Mouse (Mus musculus) intestine, embryonic 16.5 days (tissue): ENCODE measurements around the gene Gatad1. TPM values are rescaled to one million over a fixed set of nuclear protein-coding genes. Genes with fewer than 3 reads are reported as not detected.

Source experiments
- ATAC-seq: fragments of 200-750 bp; cut with Nextera tagmentation; 2 replicates; pipeline ENCODE4 v1.8.0; 2017; ENCODE audit warnings: moderate TSS enrichment, moderate library complexity
- H3K27ac ChIP-seq: fragments of 300-500 bp; sonication (generic); 2 replicates; pipeline ENCODE4 v1.5.1; 2014; ENCODE audit warnings: mild to moderate bottlenecking, low read length
- H3K27me3 ChIP-seq: fragments of 300-500 bp; sonication (generic); replicated peaks from 2 replicates; pipeline ENCODE4 v1.6.1; 2014; ENCODE audit warnings: low read length, control low read depth, mixed read lengths; ENCODE audit not compliant: control insufficient read depth, insufficient read depth
- H3K36me3 ChIP-seq: fragments of 300-500 bp; sonication (generic); 2 replicates; pipeline ENCODE4 v1.6.1; 2014; ENCODE audit warnings: low read length, control low read depth; ENCODE audit not compliant: control insufficient read depth, insufficient read depth
- H3K4me1 ChIP-seq: fragments of 300-500 bp; sonication (generic); 2 replicates; pipeline ENCODE4 v1.6.1; 2014; ENCODE audit warnings: low read length, control low read depth, mixed read lengths; ENCODE audit not compliant: control insufficient read depth, insufficient read depth
- H3K4me2 ChIP-seq: fragments of 300-500 bp; sonication (generic); 2 replicates; pipeline ENCODE4 v1.6.1; 2014; ENCODE audit warnings: low read depth, low read length, control low read depth
- H3K4me3 ChIP-seq: fragments of 300-500 bp; sonication (generic); 2 replicates; pipeline ENCODE4 v1.5.1; 2014; ENCODE audit warnings: mild to moderate bottlenecking, low read length
- H3K9ac ChIP-seq: fragments of 300-500 bp; sonication (generic); 2 replicates; pipeline ENCODE4 v1.6.1; 2014; ENCODE audit warnings: low read depth, low read length
- H3K9me3 ChIP-seq: fragments of 300-500 bp; sonication (generic); 2 replicates; pipeline ENCODE4 v1.6.1; 2016; ENCODE audit warnings: low read length, control low read depth; ENCODE audit not compliant: control insufficient read depth
- WGBS: fragments of 180-500 bp; shearing (Covaris S2); extraction: QIAGEN DNeasy Blood & Tissue Kit; methylation state at CpG from one replicate; pipeline ENCODE4 v1.1.7; 2014; 5-methylcytosine and 5-hydroxymethylcytosine counted together
- polyA plus RNA-seq: library from polyadenylated mRNA; unstranded; fragments of >200 nt; fragmentation: Nextera tagmentation; extraction: Ambion mirVana; gene quantifications from 2 replicates; pipeline ENCODE4 v1.2.1, GENCODE M21; 2015

Gatad1 gene
- polyA plus RNA-seq: 50.9 and 52.4 TPM in 2 replicates

DNA sequence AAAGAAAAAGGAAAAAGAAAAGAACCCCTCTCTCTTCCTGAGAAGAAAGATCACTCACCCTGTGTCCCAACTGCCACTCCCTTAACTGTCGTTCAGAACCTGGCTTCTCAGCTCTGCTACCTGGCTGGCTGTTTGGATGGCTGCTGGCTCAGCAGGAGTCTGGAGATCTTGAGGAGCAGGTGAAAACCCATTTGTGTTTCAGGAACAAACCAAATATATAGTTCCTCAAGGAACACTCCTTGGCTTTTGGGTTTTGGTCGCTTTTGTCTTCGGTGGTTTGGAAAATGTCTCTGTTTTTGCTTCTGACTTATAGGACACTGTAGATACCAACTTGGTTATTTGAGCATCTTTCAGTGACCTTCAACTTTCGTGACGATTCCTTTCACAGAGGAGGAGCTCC is at the start of gene Gatad1:
Gene Gatad1 (minus strand): TSS at position 101 of the 400 bp plus-strand sequence.
- WGBS: 74% methylated on average over 5 of the region's 5 CpGs
- ATAC-seq: no peak

DNA sequence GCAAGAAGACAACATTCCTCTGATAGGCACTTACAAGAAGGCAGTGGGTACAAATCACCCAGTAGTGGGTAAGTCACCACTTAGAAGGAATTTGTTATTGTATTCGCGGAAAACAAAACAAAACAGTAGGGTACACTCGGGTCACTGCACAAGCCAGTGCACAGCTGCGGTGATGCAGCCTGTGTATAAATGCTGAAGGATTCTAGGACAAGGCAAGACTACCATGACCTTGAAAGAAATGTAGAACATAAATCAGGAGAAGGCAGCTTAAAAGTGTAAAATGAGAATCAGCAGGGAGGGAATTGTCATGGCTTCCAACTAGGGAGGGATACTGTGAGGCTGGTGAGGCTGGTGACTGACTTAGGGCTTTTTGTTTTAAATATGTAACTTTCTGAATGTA is 45.2 kb upstream of the Gatad1 start:
- H3K9ac ChIP-seq: no peak overlapping the region
- H3K27ac ChIP-seq: no peak overlapping the region
- no peak overlapping the region for H3K4me2 ChIP-seq
- H3K4me3 ChIP-seq: no peak overlapping the region
- peaks cover 6% of the 10 kb centered on the region for H3K36me3 ChIP-seq
- H3K9me3 ChIP-seq: no peaks in the 10 kb centered on the region
- ATAC-seq: no peak
- H3K27me3 ChIP-seq: no peaks in the 10 kb centered on the region
- 85% methylated on average over 4 of the region's 4 CpGs for WGBS
- H3K4me1 ChIP-seq: no peaks in the 10 kb centered on the region

More for the DNA sequence above, at the start of gene Gatad1:
- no peak within 1 kb of the TSS for H3K27ac ChIP-seq
- no peak within 1 kb of the TSS for H3K4me2 ChIP-seq
- no peak within 1 kb of the TSS for H3K9ac ChIP-seq
- H3K4me3 ChIP-seq: no peak within 1 kb of the TSS
- no peaks in the 10 kb centered on the region for H3K36me3 ChIP-seq
- no peaks in the 10 kb centered on the region for H3K27me3 ChIP-seq
- H3K9me3 ChIP-seq: no peaks in the 10 kb centered on the region
- no peaks in the 10 kb centered on the region for H3K4me1 ChIP-seq

DNA sequence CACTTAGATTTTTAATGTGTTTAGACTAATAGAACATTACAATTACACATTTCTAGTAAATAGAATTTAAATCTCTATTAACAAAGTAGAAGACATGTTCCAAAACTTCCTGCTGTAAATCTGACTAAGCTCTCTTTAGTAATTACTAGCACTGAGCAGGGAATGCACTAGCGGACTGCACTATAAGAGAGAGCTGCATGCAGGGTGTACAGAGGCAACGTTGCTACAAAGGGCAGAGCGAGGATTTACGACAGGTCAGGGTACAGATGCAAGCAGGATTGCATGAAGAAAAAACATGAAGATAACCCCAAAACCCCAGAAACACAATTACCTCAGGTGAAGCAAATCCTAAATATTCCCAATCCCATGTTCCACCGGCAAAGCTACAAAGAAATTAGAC is 43.0 kb upstream of the Gatad1 start:
- 77% methylated on average over 5 of the region's 5 CpGs for WGBS
- H3K4me2 ChIP-seq: no peak overlapping the region
- H3K9me3 ChIP-seq: no peaks in the 10 kb centered on the region
- no peak overlapping the region for H3K4me3 ChIP-seq
- peaks cover 6% of the 10 kb centered on the region for H3K36me3 ChIP-seq
- H3K27me3 ChIP-seq: no peaks in the 10 kb centered on the region
- ATAC-seq: peak; percentile 76; the same call in 1 of the 2 replicates
- no peak overlapping the region for H3K9ac ChIP-seq
- no peaks in the 10 kb centered on the region for H3K4me1 ChIP-seq
- H3K27ac ChIP-seq: no peak overlapping the region

DNA sequence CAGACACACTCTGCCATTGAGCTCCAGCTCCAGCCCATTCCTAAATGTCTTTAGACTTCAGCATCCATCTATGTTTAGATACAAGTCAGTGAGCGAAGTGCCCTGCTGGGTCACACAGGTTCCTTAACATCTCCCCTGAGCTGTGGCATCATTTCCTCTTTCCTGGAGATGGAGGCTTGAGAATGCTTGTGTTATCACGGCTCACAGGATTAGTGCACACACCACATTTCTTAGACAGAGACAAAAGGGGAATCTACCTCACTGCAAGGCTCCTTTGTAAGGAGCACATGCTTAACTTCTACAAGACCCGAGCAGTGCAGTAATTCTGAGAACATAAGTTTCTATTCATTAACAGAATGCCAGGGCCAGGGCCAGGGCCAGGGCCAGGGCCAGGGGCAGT is 39.0 kb upstream of the Gatad1 start:
- H3K9me3 ChIP-seq: no peaks in the 10 kb centered on the region
- no peaks in the 10 kb centered on the region for H3K27me3 ChIP-seq
- H3K36me3 ChIP-seq: peaks cover 6% of the 10 kb centered on the region
- no peak overlapping the region for H3K9ac ChIP-seq
- H3K4me3 ChIP-seq: no peak overlapping the region
- no peak for ATAC-seq
- no peak overlapping the region for H3K4me2 ChIP-seq
- no peaks in the 10 kb centered on the region for H3K4me1 ChIP-seq
- H3K27ac ChIP-seq: no peak overlapping the region
- WGBS: 81% methylated on average over 3 of the region's 3 CpGs

DNA sequence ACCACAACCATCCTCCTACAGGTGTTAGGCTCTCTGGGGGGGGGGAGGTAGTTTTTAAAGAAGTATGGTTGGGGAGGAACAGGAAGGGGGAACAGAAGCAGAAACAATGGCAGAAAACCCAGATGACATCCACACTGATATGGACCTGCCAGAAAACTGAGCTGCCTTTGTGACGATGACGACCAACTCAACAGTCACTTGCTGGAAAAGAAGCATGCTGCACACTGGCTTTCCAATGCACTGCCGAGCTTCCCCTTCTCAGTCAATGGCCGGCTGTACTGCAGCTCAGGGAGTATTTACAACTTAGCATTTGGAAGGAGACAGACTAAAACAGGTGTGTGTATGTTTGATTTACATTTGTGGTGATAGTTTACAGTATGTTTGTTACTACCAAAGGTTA is 38.2 kb upstream of the Gatad1 start:
- WGBS: 82% methylated on average over 4 of the region's 4 CpGs
- H3K36me3 ChIP-seq: peaks cover 6% of the 10 kb centered on the region
- no peaks in the 10 kb centered on the region for H3K9me3 ChIP-seq
- H3K27me3 ChIP-seq: no peaks in the 10 kb centered on the region
- no peaks in the 10 kb centered on the region for H3K4me1 ChIP-seq
- no peak for ATAC-seq
- H3K27ac ChIP-seq: no peak overlapping the region
- no peak overlapping the region for H3K4me3 ChIP-seq
- H3K9ac ChIP-seq: no peak overlapping the region
- no peak overlapping the region for H3K4me2 ChIP-seq

DNA sequence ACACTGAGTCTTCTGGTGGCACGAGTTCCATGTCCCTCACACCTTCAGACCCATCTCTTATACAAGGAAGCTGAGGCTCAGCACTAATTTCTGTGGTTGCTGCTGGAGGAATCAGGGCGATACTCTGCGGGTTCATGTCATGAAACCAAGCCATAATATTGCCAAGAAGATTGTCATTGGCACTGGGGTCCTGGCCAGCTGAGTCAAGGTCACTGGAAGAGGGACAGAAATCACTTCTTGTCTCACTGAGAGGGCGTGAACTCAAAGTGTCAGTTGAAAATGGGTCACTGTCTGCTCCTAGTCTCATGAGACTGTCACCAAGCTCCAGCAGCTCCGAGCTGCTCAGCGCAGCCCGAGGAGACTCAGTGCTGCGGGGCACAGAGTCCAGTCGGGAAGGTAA is 36.0 kb upstream of the Gatad1 start:
- WGBS: 97% methylated on average over 9 of the region's 9 CpGs
- Histone ChIP-seq H3K9me3 (no peaks in the 10 kb centered on the region), H3K27me3 (no peaks in the 10 kb centered on the region), H3K27ac (no peak overlapping the region), H3K4me1 (no peaks in the 10 kb centered on the region), H3K36me3 (peaks cover 4% of the 10 kb centered on the region; the same call in 1 of the 2 replicates), H3K4me3 (no peak overlapping the region), H3K9ac (no peak overlapping the region), H3K4me2 (no peak overlapping the region)
- ATAC-seq: no peak

DNA sequence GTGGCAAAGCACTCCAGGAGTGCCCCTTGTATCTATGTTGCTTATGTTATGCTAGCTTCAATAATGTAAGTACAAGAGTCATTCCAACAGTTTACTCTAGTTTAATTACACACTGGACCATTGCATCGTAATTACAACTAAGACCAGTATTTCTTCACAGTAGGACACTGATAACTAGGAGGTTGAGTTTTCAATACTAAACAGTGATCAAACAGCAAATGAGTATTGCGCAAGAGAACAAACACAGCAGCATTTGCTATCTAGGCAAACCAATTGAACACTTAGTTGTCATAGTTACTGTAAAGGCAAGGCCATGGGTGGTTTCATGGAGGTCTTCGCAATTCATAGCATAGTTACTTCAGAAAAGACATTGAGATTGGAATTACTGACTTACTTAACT is 34.3 kb upstream of the Gatad1 start:
- H3K36me3 ChIP-seq: no peaks in the 10 kb centered on the region
- no peak overlapping the region for H3K4me3 ChIP-seq
- H3K9ac ChIP-seq: no peak overlapping the region
- no peak overlapping the region for H3K4me2 ChIP-seq
- H3K27me3 ChIP-seq: no peaks in the 10 kb centered on the region
- no peak for ATAC-seq
- no peak overlapping the region for H3K27ac ChIP-seq
- 89% methylated on average over 3 of the region's 3 CpGs for WGBS
- H3K4me1 ChIP-seq: no peaks in the 10 kb centered on the region
- no peaks in the 10 kb centered on the region for H3K9me3 ChIP-seq

DNA sequence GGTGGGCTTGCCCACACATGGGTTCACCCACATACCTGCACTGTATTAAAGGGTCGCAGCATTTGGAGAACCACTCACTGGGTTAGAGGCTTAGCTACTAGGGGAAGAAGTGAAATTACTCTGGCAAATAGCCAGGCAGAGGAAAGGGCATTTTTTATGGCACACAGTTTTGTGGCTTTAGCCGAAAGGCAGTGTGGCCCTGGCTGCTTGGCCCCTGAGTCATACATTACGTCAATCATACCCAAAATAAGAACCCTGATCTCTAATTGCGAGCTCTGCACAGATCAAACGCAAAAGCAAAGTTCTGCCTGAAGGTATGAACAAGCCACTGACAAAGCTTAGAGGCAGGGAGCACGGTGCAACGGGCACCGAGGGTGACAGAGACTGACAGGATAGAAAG is 31.3 kb upstream of the Gatad1 start:
- WGBS: 82% methylated on average over 8 of the region's 8 CpGs
- no peaks in the 10 kb centered on the region for H3K4me1 ChIP-seq
- no peaks in the 10 kb centered on the region for H3K27me3 ChIP-seq
- H3K9me3 ChIP-seq: no peaks in the 10 kb centered on the region
- no peaks in the 10 kb centered on the region for H3K36me3 ChIP-seq
- no peak for ATAC-seq
- no peak overlapping the region for H3K27ac ChIP-seq
- H3K9ac ChIP-seq: no peak overlapping the region
- H3K4me3 ChIP-seq: no peak overlapping the region
- H3K4me2 ChIP-seq: no peak overlapping the region

DNA sequence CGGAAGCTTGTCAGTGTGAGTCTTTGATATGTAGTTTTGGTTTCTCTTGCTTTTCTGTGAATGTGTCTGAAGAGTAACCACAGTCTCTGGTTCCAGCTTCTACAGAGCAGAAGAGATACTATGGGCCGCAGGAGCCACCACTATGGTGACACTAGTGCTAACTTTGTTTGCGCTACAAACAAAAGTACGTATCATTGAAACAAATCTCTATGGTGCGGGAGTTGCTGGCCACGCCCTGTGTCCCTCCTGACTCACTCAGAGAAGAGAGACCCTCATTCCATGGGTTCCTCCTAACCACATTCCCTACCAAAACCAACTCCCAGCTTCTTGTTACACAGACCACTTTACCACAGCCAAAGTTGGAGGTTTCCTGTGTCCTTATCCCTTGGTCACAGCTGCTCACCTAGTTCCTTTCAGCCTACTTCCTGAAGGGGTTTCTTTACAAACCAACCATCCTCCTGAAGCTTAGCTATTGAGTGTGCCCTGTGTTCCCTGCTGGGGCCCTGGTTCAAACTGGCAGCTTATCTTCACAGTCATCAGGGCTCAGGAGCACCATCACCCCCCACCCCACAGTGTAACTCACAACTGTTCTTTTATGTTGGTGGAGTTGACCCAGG is 13.1 kb upstream of the Gatad1 start:
- Histone ChIP-seq H3K9ac (no peak overlapping the region), H3K4me3 (no peak overlapping the region), H3K4me1 (no peaks in the 10 kb centered on the region), H3K27ac (no peak overlapping the region), H3K4me2 (no peak overlapping the region), H3K27me3 (no peaks in the 10 kb centered on the region), H3K36me3 (no peaks in the 10 kb centered on the region), H3K9me3 (no peaks in the 10 kb centered on the region)
- no peak for ATAC-seq
- WGBS: 85% methylated on average over 6 of the region's 6 CpGs

DNA sequence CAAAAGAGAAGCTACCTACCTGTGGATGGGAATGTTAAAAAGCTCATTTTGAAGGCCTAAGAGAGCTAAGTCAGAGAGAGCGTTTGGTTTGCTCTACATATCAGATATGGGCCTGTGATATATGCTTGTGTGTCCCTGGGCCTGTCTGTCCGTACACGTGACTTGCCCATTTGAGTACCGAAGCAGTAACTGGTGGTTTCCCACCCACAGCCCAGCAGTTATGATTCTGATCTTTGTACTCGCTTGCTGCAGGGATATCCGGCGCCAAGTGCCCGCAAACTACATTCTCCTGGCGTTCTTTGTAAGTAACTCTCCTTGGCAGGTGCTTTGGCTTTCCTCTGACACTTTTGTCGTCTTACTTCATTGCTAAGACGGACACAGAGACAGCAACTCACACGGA is 9.6 kb upstream of the Gatad1 start:
- no peaks in the 10 kb centered on the region for H3K9me3 ChIP-seq
- no peak overlapping the region for H3K9ac ChIP-seq
- no peaks in the 10 kb centered on the region for H3K36me3 ChIP-seq
- 85% methylated on average over 12 of the region's 12 CpGs for WGBS
- H3K4me3 ChIP-seq: no peak overlapping the region
- no peak for ATAC-seq
- H3K27ac ChIP-seq: no peak overlapping the region
- no peak overlapping the region for H3K4me2 ChIP-seq
- H3K4me1 ChIP-seq: no peaks in the 10 kb centered on the region
- H3K27me3 ChIP-seq: no peaks in the 10 kb centered on the region
